Mouse (Mus musculus): ENCODE measurements around the gene Rab3gap1. TPM values are rescaled to one million over a fixed set of nuclear protein-coding genes. Genes with fewer than 3 reads are reported as not detected.

Rab3gap1 gene
- 10 to 100 TPM; 41.9 to 44.7 TPM for total RNA-seq (2021)
- long read RNA-seq, experiment 1, full-length matches to known transcripts: 9 of 14 reads
- long read RNA-seq, experiment 1, partial matches to known transcripts: 2 of 14 reads
- long read RNA-seq, experiment 1, other reads (novel, unspliced or antisense): 3 of 14 reads
- long read RNA-seq, experiment 2, full-length matches to known transcripts: 41 of 57 reads
- long read RNA-seq, experiment 2, partial matches to known transcripts: 10 of 57 reads
- long read RNA-seq, experiment 2, other reads (novel, unspliced or antisense): 6 of 57 reads

DNA sequence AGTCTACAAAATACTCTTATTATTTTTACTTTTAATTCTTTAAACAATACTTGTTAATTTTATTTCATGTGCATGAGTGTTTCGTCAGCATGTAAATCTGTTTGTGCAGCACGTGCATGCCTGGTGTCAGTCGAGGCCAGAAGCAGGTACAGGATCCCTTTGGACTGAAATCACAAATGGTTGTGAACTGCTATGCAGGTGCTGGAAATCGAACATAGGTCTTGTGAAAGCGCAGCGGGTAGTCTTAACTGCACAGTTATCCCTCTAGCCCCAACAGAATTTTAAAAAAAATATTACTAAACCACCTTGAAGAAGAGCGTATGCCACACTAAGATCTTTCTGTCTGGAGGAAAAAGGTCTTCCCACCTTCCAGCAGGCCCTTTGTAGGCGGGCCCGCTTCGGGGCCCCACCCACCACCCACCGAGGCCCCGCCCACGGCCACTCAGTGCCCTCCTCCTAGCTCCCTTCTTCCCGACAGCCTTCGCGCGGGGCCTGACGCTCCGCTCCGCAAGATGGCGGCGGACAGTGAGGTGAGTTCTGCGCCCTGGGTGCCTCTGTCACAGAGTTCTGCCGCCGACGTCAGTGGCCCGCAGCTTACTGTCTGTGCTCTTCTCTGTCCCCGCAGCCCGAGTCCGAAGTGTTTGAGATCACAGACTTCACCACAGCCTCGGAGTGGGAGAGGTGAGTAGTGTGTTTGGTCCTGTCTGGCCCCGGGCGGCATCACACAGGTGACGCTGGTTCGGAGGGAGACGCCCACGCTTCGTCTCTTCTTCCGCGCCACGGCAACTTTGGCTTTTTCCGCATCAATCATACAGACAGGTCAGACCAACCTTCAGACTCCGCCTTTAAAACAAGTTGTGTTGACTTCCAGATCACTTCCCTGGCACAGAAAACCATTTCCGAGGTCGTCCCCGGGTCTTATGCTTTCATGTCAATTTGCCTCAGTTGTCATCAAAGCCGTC, at the start of gene Rab3gap1:
TSS of gene Rab3gap1 (plus strand) at position 474 of the 962 bp plus-strand sequence.
- DNase-seq (ENCODE audit: low spot score in 2 of 2): peak; percentile 81

DNA sequence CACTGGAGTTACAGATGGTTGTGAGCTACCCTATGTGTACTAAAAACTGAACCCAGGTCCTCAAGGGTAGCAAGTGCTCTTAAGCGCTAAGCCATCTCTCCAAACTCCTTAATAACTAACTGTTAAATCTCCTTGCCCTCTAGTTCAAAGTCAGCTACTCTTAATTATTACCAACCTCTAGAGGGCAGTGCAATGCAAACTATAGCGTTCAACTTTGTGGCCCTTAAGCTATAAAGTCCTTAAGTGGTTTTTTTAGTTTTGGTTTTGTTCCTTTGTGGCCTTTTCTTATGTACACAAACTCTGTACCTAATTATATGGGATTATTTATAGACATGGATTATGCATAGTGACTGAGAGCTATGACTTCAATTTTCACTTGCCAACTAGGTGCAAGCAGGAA, 41.2 kb upstream of the Rab3gap1 start:
- no peak for DNase-seq (ENCODE audit: low spot score in 2 of 2)

DNA sequence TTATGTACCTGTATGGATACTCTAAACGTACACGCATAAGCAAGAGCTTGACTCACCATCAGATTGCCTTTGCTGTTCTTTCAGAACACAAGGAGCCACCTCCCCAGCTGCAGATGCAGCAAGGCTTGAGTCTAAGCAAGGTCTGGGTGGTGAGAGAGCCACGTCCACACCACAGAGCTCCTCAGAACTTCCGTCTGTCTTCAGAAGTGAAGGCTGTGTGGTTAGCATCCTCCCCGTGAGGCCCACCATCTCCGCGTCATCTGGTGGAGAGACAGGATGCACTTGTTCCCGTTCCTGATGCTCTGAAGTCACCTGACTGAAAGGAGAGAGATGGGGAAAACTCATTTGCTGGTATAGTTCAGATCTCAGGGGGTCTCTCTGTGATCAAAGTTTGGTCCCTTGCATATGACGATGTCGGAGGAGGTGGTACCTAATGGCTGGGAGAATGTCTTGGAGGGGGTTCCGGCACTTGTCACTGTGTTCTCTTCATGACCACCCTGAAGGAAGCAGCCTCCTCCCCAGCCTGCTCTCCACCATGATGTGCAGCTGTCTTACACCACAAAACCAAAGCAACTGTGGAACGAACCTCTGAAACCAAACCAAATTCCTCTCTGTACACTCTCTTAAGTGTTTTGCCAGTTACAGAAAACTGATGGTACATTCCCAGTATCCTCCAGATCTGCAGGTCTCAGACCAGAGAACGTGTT, 38.2 kb upstream of the Rab3gap1 start:
- DNase-seq (ENCODE audit: low spot score in 2 of 2): no peak

DNA sequence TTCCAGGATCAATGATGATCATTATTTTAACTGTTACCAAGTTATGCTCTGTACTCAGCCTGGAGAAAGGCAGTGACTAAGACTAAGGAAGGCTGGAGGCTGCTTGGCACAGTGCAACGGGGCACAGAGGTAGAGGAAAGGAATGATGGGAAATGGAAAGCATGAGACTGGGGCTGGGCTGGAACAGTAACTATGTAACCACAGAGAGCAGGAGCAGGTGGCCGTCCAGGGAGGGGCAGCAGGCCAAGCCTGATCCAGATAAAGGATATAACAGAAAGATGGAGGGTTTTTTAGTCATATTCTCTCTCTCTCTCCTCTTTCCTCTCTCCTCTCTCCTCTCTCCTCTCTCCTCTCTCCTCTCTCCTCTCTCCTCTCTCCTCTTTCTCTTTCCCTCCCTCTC, 34.9 kb upstream of the Rab3gap1 start:
- DNase-seq (ENCODE audit: low spot score in 2 of 2): no peak

DNA sequence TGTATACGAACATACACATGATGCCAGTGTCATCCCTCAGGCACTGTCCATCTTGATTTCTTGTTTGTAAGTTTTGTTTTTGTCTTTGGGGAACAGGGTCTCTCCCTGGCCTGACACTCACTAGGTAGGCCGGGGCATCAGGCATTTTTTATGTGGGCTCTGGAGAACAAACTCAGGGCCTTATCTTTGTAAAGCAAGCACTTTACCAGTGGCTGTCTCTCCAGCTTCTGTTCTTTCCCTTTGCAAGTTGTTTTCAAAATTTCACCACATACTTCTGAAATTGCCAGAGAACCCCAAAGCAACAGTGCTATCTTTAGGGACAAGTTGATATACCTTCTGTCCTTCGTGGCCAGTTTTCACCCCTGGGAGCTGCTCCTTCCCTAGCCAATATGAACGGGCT, 34.4 kb upstream of the Rab3gap1 start:
- DNase-seq (ENCODE audit: low spot score in 2 of 2): no peak

DNA sequence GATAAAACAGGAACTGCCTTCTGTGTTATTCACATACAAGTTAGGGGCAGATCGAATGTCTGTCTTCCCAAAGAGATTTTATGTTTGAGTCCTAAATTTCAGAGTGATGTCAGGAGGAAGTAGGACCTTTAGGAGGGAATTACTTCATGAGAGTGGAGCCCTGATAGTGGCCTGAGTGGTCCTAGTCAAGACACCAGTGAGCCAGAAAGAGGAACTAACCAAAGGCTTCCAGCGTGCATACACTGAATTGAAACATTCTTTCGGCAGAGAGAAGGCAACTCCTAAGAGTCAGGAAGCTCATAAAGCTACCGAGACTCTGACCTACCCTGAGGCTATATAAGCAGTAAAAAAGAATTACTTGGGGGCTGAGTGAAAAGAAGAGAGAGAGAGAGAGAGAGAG, 32.0 kb upstream of the Rab3gap1 start:
- DNase-seq (ENCODE audit: low spot score in 2 of 2): no peak

DNA sequence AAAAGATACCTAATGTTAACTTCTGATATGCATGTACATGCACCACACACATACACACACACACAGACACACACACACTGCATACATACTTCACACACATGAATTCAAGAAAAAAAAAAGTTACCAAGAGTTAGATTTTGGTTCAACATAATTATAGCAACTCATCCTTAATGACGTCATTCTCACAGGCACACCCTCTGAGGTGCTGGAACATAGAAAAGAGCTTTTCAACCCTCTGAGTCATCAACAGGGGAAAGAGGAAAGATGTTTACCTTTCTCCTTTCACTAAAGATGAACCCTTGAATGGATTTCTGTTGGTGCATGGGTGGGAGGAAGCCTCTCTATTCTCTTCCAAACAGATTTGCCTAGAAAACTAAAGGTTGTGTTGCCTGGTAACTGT, 30.0 kb upstream of the Rab3gap1 start:
- no peak for DNase-seq (ENCODE audit: low spot score in 2 of 2)

DNA sequence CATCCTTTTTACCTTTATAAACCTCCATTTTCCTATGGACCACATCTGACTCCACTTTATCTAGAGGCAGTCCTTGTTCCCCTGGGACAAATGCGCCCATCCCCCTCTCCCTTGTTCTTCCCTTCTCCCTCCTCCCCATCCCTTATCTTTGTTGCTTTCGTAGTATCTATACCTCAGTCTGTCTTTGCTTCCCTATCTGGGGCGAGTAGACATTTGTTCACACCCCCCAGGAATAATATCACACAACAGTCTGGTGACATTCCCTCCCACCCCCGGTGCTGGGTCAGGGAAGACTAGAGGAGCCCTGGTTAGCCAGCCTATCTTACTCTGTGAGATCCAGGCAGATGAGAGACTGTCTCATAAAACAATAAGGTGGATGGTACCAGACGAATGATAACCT, 23.1 kb upstream of the Rab3gap1 start:
- DNase-seq (ENCODE audit: low spot score in 2 of 2): no peak

DNA sequence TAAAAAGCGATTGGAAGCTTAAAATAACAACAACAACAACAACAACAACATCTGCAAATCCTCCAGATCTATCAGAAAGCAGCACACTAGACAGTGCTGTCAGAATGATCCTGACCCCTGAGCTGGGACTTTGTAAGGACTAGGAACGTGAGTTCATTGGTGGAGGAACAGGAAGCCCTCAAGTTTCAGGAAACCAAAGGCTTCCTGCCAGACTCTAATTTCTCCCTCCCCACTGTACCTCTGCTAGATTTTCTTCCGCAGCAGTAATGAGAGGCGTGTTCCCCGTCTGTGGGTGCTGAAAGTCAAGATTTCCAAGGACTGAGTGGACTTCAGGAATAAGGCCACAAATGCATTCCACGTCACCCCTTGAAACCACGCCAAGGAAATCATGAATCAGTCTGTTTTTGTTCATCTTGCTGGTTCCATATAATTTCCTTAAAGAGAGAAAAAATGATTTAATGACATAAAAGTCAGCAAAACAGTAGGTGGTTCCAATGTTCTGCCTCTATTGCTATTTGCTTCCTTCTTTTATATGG, 18.4 kb upstream of the Rab3gap1 start:
- no peak for DNase-seq (ENCODE audit: low spot score in 2 of 2)

DNA sequence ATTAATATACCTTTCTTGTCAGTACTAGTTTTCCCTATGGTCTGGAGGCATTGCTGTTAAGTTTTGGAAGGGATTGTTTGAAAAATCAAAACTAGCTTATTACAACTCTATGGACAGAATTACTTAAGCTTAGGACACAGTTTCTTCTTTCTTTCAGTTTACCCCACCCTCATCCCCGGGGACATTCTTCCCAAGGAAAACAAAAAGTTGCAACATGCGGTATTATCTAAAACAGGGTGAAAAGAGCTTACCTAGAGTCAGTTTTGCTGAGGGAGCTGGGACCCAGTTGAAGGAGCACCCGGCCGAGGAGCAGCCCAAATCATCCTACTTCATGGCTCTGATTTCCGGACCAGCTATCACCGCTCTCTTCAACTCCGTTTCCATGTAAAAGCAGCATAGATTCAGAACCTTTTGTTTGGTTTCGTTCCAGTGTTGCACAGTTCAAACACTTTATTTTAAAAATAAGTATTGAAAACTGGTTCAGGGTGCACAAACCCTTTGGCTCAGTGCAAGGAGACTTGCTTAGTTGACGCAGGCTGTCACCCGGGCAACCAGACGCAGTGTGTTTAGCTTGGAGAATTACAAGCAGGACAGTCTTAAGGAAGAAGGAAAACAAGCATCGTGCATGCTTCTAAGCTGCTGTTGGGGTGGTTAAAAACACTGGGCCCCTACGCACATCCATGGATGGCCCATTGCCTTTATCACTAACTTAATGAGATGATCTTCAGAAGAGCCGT, 13.9 kb upstream of the Rab3gap1 start, which contains the start of gene Map3k19:
TSS of gene Map3k19 (minus strand) at position 546 of the 737 bp plus-strand sequence.
- DNase-seq (ENCODE audit: low spot score in 2 of 2): no peak

DNA sequence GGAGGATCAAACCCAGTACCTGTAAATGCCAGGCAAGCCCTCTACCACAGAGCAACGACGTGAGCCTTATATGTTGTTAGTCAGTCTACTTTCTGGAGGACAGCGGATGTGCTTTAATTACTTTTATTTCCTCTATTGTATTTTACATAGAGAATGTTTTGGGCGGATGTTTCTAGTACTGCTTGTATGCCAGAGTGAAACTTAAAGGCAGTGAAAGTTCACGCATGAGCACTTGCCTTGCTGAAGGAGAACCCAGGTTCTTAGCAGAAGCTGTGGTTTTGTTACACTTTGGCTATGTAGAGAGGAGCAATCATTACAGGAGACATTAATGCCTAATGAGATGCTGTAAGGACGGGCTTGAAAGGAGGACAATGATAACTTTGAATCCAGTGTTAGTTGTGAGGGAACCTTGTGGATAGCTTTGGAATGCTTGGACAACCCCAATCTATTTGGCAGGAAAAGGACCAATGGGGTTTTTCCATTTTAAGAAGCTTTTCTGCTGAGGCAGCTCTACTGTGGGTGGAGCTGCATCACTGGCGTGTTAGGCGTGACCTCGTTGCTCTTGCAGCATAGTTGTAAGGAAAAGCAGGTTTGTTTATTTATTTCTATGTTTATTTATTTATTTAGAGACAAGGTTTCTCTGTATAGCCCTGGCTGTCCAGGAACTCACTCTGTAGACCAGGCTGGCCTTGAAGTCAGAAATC, 9.5 kb upstream of the Rab3gap1 start:
- DNase-seq (ENCODE audit: low spot score in 2 of 2): no peak

DNA sequence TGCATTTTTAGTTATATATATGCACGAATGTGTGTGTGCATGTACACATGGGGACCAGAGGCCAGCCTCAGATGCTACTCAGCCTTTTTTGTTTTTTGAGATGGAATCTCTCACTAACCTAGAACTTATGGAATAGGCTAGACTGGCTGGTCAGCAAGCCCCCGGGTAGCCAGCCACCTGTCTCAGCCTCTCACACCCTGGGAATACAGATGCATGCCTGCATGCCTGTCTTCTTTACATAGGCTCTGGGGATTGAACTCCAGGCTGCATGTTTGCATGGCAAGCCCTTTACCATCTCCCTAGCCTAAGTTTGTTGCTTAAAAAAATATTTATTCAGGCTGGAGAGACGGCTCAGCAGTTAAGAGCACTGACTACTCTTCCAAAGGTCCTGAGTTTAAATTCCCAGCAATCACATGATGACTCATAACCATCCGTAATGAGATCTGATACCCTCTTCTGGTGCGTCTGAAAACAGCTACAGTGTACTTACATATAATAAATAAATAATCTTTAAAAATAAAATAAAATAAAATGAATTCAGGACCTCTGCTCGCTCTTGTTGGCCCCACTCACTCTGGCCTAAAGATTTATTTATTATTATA, 8.7 kb upstream of the Rab3gap1 start:
- no peak for DNase-seq (ENCODE audit: low spot score in 2 of 2)

DNA sequence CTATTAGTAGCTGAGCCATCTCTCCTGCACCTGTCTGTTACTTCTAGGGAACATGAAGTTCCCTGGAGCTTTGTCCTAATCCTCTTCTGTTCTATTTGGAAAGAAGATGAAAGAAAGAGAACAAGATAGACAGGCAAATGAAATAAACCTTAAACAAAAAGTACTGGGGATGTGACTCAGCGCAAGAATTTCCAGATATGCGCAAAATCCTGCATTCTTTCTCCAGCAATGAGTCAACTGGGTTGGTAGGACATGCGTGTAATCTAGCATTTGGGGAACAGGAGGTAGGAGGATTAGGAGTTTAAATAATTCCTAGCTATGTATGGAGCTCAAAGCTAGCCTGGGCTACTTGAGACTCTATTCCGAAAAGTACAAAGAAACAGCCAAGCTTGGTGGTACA, 8.1 kb upstream of the Rab3gap1 start:
- no peak for DNase-seq (ENCODE audit: low spot score in 2 of 2)

DNA sequence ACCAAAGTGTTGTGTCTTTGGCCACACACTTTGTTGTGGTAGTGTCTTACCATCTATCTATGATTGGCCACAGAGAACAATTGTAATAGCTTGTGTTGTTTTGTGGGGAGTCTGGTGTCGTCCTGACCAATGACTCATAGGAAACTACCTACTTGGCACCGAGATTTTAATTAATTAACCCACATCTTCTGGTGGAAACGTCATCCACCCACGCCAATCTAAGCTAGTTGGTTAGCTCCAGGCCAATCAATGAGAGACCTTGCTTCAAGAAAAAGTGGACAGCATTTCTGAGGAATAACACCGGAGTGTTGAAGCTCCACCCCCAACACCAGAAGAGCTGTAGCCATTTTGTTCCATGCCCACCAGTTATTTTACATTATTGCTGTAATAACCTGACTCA, 6.7 kb upstream of the Rab3gap1 start:
- no peak for DNase-seq (ENCODE audit: low spot score in 2 of 2)

DNA sequence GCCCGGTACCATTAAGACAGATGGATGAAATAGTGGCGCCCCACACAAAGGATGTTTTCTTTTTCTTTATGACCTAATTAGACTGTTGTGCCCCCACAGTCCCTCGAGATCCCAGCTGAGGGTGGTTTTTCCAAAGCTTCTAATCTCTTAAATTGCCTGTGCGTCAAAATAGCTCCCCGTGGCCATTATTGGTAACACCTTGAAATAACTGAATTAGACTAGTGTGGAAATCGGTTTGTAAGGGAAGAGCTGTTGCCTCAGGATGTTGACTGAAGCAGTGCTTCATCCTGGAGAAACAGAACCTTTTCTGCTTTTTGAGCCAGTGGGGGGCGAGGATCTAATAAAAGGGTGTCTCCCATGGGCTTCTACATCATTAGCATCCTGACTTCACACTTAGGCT, 4.8 kb upstream of the Rab3gap1 start:
- no peak for DNase-seq (ENCODE audit: low spot score in 2 of 2)

DNA sequence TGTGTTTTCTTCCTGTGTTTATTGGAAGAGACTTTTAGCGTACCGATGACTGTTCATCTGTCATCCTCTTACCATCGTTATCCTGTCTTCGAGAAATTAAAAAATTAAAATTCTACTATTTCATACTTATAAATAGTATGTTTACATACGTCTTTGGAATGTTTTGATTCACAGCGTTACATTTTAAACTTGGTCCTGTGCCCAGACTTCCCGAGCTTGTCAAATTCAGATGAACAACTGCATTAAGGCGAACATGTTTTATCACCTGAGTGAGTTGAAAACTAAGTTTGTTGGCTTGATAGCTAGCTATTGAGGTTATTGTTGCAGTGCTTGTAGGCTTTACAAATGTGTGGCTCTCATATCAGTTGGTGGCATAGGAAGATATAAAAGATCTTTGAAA, 703 bp downstream of the Rab3gap1 start:
- no peak for DNase-seq (ENCODE audit: low spot score in 2 of 2)

DNA sequence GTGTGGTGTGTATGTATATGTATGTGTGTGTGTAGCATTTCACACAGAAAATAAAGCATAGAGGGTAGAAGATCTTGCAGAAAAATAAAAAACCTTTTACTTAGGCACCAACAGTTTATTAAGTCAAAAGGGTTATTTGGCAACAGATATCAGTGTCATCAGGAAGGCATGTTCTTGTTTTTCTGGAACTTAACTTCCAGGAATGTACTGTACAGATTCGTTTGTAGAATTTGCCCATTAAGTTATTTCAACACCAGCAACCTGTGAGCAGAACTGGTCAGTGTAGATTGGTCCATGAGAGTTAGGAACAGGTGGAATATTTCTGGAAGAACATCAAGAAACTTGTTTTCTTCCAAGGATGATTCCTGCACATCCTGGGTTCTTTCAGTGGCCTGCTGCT, 30.8 kb downstream of the Rab3gap1 start:
- no peak for DNase-seq (ENCODE audit: low spot score in 2 of 2)

DNA sequence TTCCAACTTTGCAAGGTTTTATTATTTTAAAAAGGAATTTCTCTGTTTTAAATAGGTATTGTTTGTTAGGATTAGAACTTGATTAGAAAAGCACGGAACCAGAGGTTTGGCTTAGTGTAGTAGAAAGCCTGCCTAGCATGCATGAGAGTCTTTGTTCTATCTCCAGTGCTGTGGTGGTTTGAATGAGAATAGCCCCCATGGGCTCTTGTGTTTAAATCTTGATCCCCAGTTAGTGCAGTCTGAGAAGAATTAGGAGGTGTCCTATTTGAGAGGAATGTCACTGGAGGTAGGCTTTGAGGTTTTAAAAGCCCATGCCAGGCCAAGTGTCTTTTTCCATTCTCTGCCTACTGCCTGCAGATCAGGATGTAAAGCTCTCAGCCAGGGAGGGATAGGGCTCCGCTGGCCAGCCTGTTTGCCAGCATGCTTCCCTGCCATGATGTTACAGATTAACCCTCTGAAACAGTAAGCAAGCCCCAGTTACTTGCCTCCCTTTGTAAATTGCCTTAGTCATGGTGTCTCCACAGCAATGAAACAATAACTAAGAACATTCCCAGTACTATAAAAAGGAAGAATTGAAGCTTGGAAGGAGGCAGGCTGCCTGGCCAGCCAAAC, 36.3 kb downstream of the Rab3gap1 start:
- no peak for DNase-seq (ENCODE audit: low spot score in 2 of 2)

DNA sequence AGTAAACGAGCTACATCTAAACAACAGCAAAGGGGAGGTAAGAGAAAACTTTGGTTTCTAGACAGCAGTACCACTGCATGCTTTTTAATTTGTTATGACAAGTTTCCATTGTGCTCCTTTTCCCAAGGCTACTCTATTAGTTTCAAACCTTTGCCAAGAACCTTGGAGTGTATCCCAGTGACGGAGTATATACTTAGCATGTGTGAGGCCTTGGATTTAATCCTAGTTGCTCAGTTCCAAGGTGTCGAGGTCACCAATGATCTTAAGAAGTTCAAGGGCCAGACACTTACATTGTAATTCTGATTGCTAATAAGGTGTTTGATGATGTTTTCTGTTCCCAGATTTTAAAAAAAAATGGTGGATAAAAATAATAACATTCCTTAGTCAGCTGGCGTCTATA, 44.5 kb downstream of the Rab3gap1 start:
- no peak for DNase-seq (ENCODE audit: low spot score in 2 of 2)
